Mouse (Mus musculus): Measurements from ENCODE around the gene Usp42. TPM values are rescaled to one million over a fixed set of nuclear protein-coding genes. Genes with fewer than 3 reads are reported as not detected.
A peak's percentile ranks its signal among the peaks of the same experiment; 100 is the strongest.

Gene Usp42
- total RNA-seq, 1 experiment from 2014 or later, result 28.9 TPM

DNA sequence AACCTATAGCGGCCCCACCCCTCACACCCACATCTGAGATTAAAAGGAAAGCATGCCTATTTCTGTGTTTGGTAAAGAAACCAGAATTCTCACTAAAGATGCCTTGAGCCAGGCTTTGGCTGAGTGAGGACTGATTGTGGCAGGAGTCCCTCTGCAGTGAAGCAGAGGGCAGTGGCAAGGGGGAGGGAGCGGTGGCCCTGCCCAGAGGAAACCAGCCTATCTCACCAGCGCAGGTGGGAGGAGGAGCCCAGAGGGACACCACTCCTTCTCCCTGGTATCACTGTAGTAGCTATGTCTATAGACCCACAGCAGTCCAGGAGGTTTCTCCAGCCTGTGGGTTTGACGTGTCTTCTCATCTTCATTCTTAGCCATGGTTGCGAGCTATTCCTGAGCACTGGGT, 31.8 kb downstream of the Usp42 start:
- ATAC-seq (replicated peaks in 1 of 2; ENCODE audit: insufficient read depth in 1 of 2, low FRiP score in 2 of 2, low TSS enrichment in 1 of 2, low read depth in 1 of 2, poor library complexity in 2 of 2, severe bottlenecking in 2 of 2), result peak; percentile 40; a peak in 1 of 4 replicates

- 0 out of 4 replicates have a peak, but pooled peaks of 1 of the 2 experiments have one; percentile 12 for ATAC-seq (replicated peaks in 1 of 2; ENCODE audit: insufficient read depth in 1 of 2, low FRiP score in 2 of 2, low TSS enrichment in 1 of 2, low read depth in 1 of 2, poor library complexity in 2 of 2, severe bottlenecking in 2 of 2)
Measured at GRCm38 (mm10) chr5:143698454-143698853, 33.6 kb downstream of the Usp42 start.

DNA sequence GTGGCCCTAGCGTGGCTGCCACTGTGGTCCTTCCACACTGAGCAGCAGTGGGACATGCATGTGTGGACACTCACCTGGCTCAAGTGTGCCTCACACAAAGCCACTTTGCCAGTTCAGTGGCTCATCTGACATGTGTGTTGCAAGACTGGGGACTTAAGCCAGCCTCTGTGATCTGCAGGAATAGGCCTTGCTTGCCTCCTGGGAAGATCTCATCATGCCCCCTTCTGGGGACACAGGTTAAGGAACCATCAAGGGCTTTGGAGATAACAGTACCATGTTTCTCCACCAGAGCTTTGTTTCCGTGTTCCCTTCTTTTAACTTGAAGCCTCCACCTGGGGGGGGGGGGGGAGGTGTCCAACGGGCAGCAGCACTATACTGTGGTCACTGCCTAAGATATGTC, 35.8 kb downstream of the Usp42 start:
- ATAC-seq (replicated peaks in 1 of 2; ENCODE audit: insufficient read depth in 1 of 2, low FRiP score in 2 of 2, low TSS enrichment in 1 of 2, low read depth in 1 of 2, poor library complexity in 2 of 2, severe bottlenecking in 2 of 2), result peak; percentile 61 to 67; a peak in 3 of 4 replicates

DNA sequence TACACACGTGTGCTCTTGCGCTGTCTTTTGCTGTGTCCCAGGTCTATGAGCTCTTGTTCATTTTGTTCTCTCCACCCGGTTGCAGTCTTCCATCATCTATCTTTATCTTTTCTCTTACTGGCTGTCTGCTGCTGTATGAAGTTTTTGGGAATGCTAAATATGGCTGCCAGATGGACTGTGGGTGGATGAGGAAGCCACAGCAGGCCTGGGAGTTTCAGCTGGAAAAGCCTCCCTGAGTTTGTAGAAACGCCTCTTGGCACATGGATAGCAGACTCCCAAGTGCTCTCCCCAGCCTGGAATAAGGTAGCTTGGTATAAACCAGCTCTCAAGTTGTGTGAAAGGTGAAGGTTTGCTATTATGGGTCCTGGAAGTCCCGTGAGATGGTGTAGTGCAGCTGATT, 41.2 kb downstream of the Usp42 start:
- no peak for ATAC-seq (replicated peaks in 1 of 2; ENCODE audit: insufficient read depth in 1 of 2, low FRiP score in 2 of 2, low TSS enrichment in 1 of 2, low read depth in 1 of 2, poor library complexity in 2 of 2, severe bottlenecking in 2 of 2)

GRCm38 (mm10) chr5:143690392-143690791, 41.7 kb downstream of the Usp42 start:
- no peak for ATAC-seq (replicated peaks in 1 of 2; ENCODE audit: insufficient read depth in 1 of 2, low FRiP score in 2 of 2, low TSS enrichment in 1 of 2, low read depth in 1 of 2, poor library complexity in 2 of 2, severe bottlenecking in 2 of 2)

GRCm38 (mm10) chr5:143687589-143687988, 44.5 kb downstream of the Usp42 start:
- ATAC-seq (replicated peaks in 1 of 2; ENCODE audit: insufficient read depth in 1 of 2, low FRiP score in 2 of 2, low TSS enrichment in 1 of 2, low read depth in 1 of 2, poor library complexity in 2 of 2, severe bottlenecking in 2 of 2), result peak; percentile 61 to 66

GRCm38 (mm10) chr5:143686456-143686855, 45.6 kb downstream of the Usp42 start:
- ATAC-seq (replicated peaks in 1 of 2; ENCODE audit: insufficient read depth in 1 of 2, low FRiP score in 2 of 2, low TSS enrichment in 1 of 2, low read depth in 1 of 2, poor library complexity in 2 of 2, severe bottlenecking in 2 of 2), result no peak

- no peak for ATAC-seq (replicated peaks in 1 of 2; ENCODE audit: insufficient read depth in 1 of 2, low FRiP score in 2 of 2, low TSS enrichment in 1 of 2, low read depth in 1 of 2, poor library complexity in 2 of 2, severe bottlenecking in 2 of 2)
Measured at GRCm38 (mm10) chr5:143684911-143685390, 47.1 kb downstream of the Usp42 start.

DNA sequence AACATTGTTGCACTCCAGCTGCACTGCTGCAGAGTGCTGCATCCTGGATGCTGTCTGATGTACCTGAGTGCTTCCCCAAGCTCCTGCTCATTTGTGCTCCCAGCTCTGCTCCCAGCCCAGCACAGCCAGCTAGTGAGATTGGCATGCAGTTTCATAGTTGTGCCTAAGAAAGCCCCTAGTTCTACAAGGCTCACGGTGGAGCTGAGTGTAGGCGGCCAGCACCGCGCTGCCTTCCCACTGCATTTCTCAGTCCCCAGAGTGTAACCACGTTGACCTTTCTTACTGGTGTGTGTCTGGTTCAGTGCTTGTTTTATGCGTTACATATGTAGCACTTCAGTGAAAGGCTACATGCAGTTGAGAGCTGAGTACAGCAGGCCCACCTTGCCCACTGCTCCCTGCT, 48.4 kb downstream of the Usp42 start:
- no peak for ATAC-seq (replicated peaks in 1 of 2; ENCODE audit: insufficient read depth in 1 of 2, low FRiP score in 2 of 2, low TSS enrichment in 1 of 2, low read depth in 1 of 2, poor library complexity in 2 of 2, severe bottlenecking in 2 of 2)

- peak; percentile 29 to 38; a peak in 2 of 4 replicates for ATAC-seq (replicated peaks in 1 of 2; ENCODE audit: insufficient read depth in 1 of 2, low FRiP score in 2 of 2, low TSS enrichment in 1 of 2, low read depth in 1 of 2, poor library complexity in 2 of 2, severe bottlenecking in 2 of 2)
Measured at GRCm38 (mm10) chr5:143679654-143680053, 52.4 kb downstream of the Usp42 start.

DNA sequence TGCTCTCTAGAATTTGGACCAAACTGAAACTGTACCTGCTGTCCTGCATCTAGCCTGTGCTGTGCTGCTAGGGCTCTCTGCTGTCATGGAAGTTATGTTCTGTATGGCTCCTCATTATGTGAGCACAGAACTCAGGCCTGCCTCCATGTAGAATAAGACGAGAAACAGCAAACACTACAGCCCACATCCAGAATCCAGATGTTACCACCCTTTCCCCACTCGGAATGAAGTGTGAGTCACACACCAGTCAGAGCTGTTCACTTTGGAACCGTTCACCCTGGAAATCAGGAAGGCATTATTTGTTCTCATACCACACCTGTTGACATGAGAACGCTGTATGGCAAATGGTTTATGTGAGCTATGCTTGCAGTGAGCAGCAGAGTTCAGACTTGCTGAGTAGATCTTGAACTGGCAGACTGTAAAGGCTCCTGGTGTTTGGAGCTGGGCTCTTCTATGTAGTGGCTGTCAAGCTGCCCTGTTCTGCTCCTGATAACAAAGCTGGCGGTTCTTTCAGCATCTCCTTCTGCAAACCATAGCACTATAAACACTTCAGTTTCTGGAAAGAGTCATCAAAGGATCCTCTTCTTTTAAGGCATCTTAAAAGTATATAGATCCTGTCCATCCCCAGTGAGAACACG, 53.3 kb downstream of the Usp42 start:
- ATAC-seq (replicated peaks in 1 of 2; ENCODE audit: insufficient read depth in 1 of 2, low FRiP score in 2 of 2, low TSS enrichment in 1 of 2, low read depth in 1 of 2, poor library complexity in 2 of 2, severe bottlenecking in 2 of 2), result no peak

DNA sequence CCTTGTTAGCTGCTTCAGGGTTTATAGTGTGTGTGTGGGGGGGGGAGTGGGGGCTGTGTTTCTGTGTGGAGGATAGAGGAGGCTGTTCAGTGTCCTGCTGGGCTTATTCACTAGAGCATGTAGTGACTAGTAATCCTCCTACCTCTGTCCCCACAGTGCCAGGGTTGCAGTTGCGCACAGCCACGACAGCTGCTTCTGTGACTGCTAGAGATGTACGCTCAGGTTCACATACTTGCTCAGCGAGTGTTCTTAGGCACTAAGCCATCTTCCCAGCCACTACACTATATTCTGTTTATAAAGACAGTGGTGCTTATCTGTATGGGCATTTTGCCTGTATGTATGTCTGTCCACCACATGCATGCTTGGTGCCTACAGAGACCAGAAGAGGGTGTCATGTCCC, 54.7 kb downstream of the Usp42 start:
- ATAC-seq (replicated peaks in 1 of 2; ENCODE audit: insufficient read depth in 1 of 2, low FRiP score in 2 of 2, low TSS enrichment in 1 of 2, low read depth in 1 of 2, poor library complexity in 2 of 2, severe bottlenecking in 2 of 2), result no peak

DNA sequence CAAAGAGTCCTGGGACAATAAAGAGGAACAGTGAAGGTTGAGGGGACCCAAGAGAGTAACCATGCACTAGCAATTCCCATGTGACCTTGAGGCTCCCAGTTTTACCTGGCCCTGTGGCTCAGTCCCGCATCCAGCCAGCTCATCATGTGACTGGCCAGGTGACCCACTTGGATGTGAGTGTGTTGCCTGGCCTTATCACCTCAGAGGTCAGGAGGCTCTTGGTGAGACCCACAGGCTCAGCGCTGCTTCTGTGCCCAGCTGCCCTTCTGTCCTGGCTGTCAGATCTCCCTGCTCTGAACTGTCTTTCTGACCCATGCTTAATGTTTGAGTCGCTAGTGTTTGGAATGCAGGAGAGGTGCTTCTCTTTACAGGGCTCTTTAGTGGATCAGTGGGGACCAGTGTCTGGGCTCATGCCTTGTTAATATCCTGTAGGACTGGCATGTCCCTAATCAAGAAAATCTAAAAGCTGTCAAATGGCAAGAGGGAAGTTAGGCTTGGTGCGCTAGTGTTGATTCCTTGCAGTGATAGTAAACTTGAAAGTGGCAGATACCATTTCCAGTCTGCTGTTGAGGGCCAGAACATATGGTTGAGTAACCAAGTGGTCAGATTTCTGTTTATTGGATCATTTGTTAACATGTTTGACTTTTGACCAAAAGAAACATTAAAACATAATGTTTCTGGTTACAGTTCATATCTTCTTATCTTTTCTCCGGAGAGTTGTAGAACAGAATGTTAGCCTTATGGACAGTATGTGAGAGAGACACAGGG, 55.7 kb downstream of the Usp42 start:
- no peak for ATAC-seq (replicated peaks in 1 of 2; ENCODE audit: insufficient read depth in 1 of 2, low FRiP score in 2 of 2, low TSS enrichment in 1 of 2, low read depth in 1 of 2, poor library complexity in 2 of 2, severe bottlenecking in 2 of 2)

- ATAC-seq (replicated peaks in 1 of 2; ENCODE audit: insufficient read depth in 1 of 2, low FRiP score in 2 of 2, low TSS enrichment in 1 of 2, low read depth in 1 of 2, poor library complexity in 2 of 2, severe bottlenecking in 2 of 2), result peak; percentile 63 to 80
Measured at GRCm38 (mm10) chr5:143674576-143674975, 57.5 kb downstream of the Usp42 start.

- ATAC-seq (replicated peaks in 1 of 2; ENCODE audit: insufficient read depth in 1 of 2, low FRiP score in 2 of 2, low TSS enrichment in 1 of 2, low read depth in 1 of 2, poor library complexity in 2 of 2, severe bottlenecking in 2 of 2), result no peak
Measured at GRCm38 (mm10) chr5:143670740-143671415, 61.2 kb downstream of the Usp42 start.

- ATAC-seq (replicated peaks in 1 of 2; ENCODE audit: insufficient read depth in 1 of 2, low FRiP score in 2 of 2, low TSS enrichment in 1 of 2, low read depth in 1 of 2, poor library complexity in 2 of 2, severe bottlenecking in 2 of 2), result peak; percentile 76 to 82
Measured at GRCm38 (mm10) chr5:143669839-143670238, 62.2 kb downstream of the Usp42 start.

- ATAC-seq (replicated peaks in 1 of 2; ENCODE audit: insufficient read depth in 1 of 2, low FRiP score in 2 of 2, low TSS enrichment in 1 of 2, low read depth in 1 of 2, poor library complexity in 2 of 2, severe bottlenecking in 2 of 2), result peak in 1 of 2 experiments; percentile 11; a peak in 1 of 4 replicates
Measured at GRCm38 (mm10) chr5:143669393-143669792, 62.7 kb downstream of the Usp42 start.

DNA sequence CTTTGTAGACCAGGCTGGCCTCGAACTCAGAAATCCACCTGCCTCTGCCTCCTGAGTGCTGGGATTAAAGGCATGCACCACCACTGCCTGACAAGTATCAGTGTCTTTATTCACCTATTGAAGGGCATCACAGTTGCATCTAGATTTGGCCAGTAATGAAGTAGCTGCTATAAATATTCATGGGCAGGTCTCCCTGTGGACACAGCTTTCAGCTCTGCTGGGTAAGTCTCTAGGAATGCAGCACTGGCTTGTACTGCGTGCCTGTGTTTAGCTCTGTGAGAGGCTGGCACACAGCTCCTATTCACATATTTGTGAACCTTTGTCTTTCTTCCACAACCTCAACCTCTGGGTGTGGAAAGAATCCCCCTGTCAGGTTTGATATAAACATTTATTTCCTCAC, 63.2 kb downstream of the Usp42 start:
- no peak for ATAC-seq (replicated peaks in 1 of 2; ENCODE audit: insufficient read depth in 1 of 2, low FRiP score in 2 of 2, low TSS enrichment in 1 of 2, low read depth in 1 of 2, poor library complexity in 2 of 2, severe bottlenecking in 2 of 2)

All from hematopoietic stem cell, adult 5-6 weeks (primary cell).